Mouse (Mus musculus): ENCODE measurements around the gene Pigk. TPM values are rescaled to one million over a fixed set of nuclear protein-coding genes. Genes with fewer than 3 reads are reported as not detected.
A peak's percentile ranks its signal among the peaks of the same experiment; 100 is the strongest.

Gene Pigk
- polyA plus RNA-seq, 1 experiment from 2014 or later: 41.5 TPM

DNA sequence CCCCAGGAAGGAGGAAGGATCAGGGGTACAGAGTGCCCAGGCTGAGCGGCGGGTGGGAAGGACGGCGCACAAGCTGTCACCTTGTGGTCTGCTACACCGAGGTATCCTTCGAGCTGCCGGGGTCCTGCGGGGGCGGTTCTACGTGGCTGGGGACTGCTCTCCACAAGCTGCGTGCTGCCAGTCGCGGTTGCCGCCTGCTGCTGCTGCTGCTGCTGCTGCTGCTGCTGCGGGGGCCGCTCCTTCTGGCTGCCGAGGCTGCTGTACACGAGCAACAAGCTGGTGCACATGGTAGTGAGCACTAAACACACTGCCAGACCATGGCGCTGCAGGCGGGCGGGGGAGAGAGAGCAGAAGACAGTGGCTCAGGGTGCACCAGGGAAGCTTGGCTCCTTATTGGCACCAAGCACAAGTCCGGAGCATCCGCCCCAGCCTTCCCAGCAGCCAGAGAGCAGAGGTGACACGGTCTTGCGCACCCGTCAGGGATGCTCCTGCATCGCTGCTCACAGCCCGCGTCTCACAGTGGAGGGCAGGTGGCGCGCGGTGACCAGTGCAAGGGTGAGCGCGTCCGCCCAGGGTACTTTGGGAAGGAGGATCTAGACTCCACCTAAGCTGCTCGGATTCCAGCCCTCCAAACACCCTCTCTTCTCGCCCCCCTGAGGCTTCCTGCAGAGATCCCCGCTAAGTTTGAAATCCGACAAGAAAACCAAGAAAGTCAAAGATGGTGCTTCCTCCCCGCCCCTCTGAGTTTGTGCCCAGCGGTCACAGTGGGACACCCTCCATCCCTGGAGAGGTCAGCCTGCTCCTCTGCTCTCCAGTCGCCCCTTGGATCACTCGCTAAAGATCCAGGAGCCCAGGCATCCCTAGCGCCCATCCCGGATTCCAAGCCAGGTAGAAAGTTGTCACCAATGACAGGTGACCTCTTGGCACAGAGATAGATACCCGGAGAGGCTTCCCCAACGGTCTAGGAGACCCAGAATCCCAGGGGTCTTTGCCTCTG lies 267.4 kb downstream of the Pigk start:
- WGBS: 1% methylated on average over 47 of the region's 47 CpGs

DNA sequence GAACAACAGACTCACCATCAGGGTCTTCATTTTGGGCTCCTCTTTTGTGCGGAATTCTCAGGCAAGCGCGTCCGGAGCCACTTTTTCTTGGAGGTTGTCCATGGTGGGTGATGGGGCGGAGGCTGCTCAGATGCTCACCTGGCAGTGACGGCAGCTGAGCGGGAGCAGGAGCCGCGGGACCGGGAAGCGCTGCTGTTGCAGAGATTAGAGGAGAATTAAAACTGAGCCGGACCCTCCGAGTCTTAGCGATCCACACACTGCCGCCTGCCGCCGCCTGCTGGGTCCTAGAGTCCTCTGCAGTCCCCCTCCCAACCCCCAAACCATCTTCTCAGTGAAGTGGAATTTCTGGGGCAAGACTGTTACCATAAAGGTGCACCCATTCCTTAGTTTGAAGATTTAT lies 268.1 kb downstream of the Pigk start, which contains the start of gene St6galnac5:
Gene St6galnac5, minus strand, starts transcription at position 259 of the 400 bp plus-strand sequence.
- H3K4me2 ChIP-seq (replicated peaks): peak within 1 kb of the TSS; percentile 97
- peak within 1 kb of the TSS; percentile 59 for H3K4me3 ChIP-seq
- peak; percentile 59; the same call in 1 of the 2 replicates for ATAC-seq (ENCODE audit: low FRiP score, low read depth)
- H3K36me3 ChIP-seq: no peaks in the 10 kb centered on the region
- WGBS: 1% methylated on average over 17 of the region's 17 CpGs
- H3K9ac ChIP-seq (replicated peaks): peak within 1 kb of the TSS; percentile 56
- no peak within 1 kb of the TSS for H3K27ac ChIP-seq (replicated peaks)
- peaks cover 18% of the 10 kb centered on the region for H3K4me1 ChIP-seq
- H3K27me3 ChIP-seq: peaks cover 30% of the 10 kb centered on the region
- no peaks in the 10 kb centered on the region for H3K9me3 ChIP-seq

More for the DNA sequence above, 267.4 kb downstream of the Pigk start:
- H3K27me3 ChIP-seq: peaks cover 30% of the 10 kb centered on the region
- H3K9me3 ChIP-seq: no peaks in the 10 kb centered on the region
- ATAC-seq (ENCODE audit: low FRiP score, low read depth): peak; percentile 75
- no peaks in the 10 kb centered on the region for H3K36me3 ChIP-seq
- peak overlapping the region; percentile 56 for H3K9ac ChIP-seq (replicated peaks)
- H3K4me1 ChIP-seq: peaks cover 18% of the 10 kb centered on the region
- peak overlapping the region; percentile 97 for H3K4me2 ChIP-seq (replicated peaks)
- H3K4me3 ChIP-seq: peak overlapping the region; percentile 59
- H3K27ac ChIP-seq (replicated peaks): no peak overlapping the region

DNA sequence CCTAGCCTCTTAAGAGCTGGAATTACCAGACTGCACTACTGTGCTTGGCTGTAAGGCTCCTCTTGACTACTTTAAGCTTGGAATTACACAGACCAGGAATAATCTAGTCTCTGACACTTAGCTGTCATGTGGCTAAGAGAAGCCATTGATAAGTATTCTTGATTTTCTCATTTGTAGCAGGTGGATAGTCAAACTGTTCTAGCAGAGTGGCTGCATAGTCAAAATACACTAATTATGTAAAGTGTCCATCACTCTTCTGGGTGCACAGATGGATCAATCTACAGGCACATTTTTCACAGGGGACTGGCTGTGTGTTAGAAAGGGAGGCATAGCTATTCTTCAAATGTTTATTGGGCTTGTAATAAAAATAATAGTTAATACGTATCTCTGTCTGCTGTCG lies 276.9 kb downstream of the Pigk start:
- Histone ChIP-seq H3K9ac (replicated peaks) (no peak overlapping the region), H3K27ac (replicated peaks) (no peak overlapping the region), H3K27me3 (no peaks in the 10 kb centered on the region), H3K4me2 (replicated peaks) (no peak overlapping the region), H3K4me1 (no peaks in the 10 kb centered on the region), H3K36me3 (no peaks in the 10 kb centered on the region), H3K4me3 (no peak overlapping the region), H3K9me3 (no peaks in the 10 kb centered on the region)
- WGBS: 89% methylated on average over 2 of the region's 2 CpGs
- no peak for ATAC-seq (ENCODE audit: low FRiP score, low read depth)

DNA sequence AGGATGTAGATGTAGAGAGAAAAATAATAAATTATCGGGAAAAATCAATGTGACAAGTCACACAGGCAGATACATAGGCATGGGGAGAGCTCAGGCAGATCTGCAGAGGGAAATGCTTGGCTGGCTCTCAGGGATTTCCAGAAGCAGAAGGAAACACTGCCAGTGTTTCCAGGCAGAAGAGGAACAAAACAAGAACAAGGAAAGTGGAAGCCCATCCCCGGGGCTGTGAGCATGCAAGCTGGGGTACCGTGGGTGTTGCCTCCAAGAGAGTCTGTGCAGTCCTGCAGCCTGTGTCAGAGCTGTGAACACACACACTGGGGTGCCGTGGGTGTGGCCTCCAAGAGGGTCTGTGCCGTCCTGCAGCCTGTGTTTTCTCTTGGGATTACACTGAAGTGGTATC lies 279.7 kb downstream of the Pigk start:
- H3K9ac ChIP-seq (replicated peaks): no peak overlapping the region
- no peaks in the 10 kb centered on the region for H3K27me3 ChIP-seq
- no peak for ATAC-seq (ENCODE audit: low FRiP score, low read depth)
- H3K4me3 ChIP-seq: no peak overlapping the region
- H3K27ac ChIP-seq (replicated peaks): no peak overlapping the region
- H3K9me3 ChIP-seq: no peaks in the 10 kb centered on the region
- 69% methylated on average over 5 of the region's 5 CpGs for WGBS
- H3K36me3 ChIP-seq: no peaks in the 10 kb centered on the region
- no peak overlapping the region for H3K4me2 ChIP-seq (replicated peaks)
- H3K4me1 ChIP-seq: 0 out of 2 replicates have a peak, but pooled peaks cover 1% of the 10 kb centered on the region

DNA sequence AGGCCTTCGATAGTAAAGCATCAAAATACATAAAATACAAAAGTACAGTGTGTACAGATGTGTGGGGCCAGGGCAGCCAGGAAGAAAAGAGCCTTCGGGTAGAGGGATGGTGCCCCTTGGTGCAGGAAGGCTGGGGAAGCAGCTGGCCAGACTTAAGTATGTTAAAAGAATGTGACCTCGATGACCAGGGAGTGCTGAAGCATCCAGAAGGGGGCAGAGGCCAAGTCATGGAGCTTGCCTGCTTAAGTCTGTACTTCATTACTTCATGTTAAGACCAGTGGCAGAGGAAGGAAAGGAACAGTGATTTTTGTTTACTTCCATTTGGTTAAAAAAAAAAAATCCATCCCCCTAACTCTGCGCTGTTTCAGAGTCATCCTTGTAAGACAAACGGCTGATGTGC lies 284.2 kb downstream of the Pigk start:
- peaks cover 4% of the 10 kb centered on the region; the same call in 1 of the 2 replicates for H3K4me1 ChIP-seq
- H3K36me3 ChIP-seq: no peaks in the 10 kb centered on the region
- no peak for ATAC-seq (ENCODE audit: low FRiP score, low read depth)
- H3K27me3 ChIP-seq: no peaks in the 10 kb centered on the region
- WGBS: 43% methylated on average over 5 of the region's 5 CpGs
- H3K4me2 ChIP-seq (replicated peaks): no peak overlapping the region
- H3K9me3 ChIP-seq: no peaks in the 10 kb centered on the region
- H3K27ac ChIP-seq (replicated peaks): no peak overlapping the region
- H3K4me3 ChIP-seq: no peak overlapping the region
- no peak overlapping the region for H3K9ac ChIP-seq (replicated peaks)

DNA sequence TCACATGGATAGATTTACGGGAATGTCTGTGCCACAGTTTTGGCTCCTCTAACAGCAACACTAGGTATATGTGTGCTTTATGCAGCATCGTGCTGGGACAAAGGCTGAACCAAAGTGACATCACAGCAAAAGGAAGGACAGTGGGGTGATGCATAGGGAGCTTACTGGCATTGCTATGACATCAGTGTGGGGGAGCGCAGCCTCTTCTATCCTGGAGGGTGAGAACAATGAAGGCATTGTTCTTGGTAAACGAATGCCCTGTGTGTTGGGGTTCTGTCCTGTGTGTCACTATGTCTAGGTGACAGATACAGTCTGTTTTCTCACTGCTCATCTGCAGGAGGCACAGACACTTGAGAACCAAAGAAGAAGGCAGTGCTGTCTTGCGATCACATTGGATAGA lies 285.0 kb downstream of the Pigk start:
- no peak overlapping the region for H3K4me2 ChIP-seq (replicated peaks)
- no peaks in the 10 kb centered on the region for H3K9me3 ChIP-seq
- WGBS: 62% methylated on average over 5 of the region's 5 CpGs
- no peak overlapping the region for H3K4me3 ChIP-seq
- H3K4me1 ChIP-seq: peaks cover 4% of the 10 kb centered on the region; the same call in 1 of the 2 replicates
- peak; percentile 23; the same call in 1 of the 2 replicates for ATAC-seq (ENCODE audit: low FRiP score, low read depth)
- H3K27me3 ChIP-seq: no peaks in the 10 kb centered on the region
- no peak overlapping the region for H3K9ac ChIP-seq (replicated peaks)
- H3K36me3 ChIP-seq: no peaks in the 10 kb centered on the region
- no peak overlapping the region for H3K27ac ChIP-seq (replicated peaks)

DNA sequence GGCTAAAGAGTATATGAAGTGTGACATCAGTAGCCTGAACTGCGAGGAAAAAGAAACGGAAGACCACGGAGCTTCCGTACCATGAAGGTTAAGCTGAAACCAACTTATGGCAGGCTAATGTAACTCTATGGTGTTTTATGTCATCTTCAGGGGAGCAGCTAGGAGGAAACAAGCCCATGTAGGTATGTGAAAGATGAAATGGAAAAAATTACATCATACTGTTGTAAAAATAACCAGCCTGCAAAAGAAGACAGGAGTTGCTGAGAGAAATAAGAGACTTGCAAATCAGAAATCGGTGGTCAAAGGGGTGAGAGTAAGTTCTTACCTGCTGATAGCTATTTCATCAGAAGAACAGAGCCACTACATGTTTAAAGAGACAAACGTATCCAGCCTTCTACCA lies 293.0 kb downstream of the Pigk start:
- 87% methylated on average over 6 of the region's 6 CpGs for WGBS
- Histone ChIP-seq H3K4me3 (no peak overlapping the region), H3K9me3 (no peaks in the 10 kb centered on the region), H3K9ac (replicated peaks) (no peak overlapping the region), H3K36me3 (no peaks in the 10 kb centered on the region), H3K4me1 (peaks cover 4% of the 10 kb centered on the region; the same call in 1 of the 2 replicates), H3K4me2 (replicated peaks) (no peak overlapping the region), H3K27ac (replicated peaks) (no peak overlapping the region), H3K27me3 (no peaks in the 10 kb centered on the region)
- no peak for ATAC-seq (ENCODE audit: low FRiP score, low read depth)

- ATAC-seq (ENCODE audit: low FRiP score, low read depth): no peak
- no peaks in the 10 kb centered on the region for H3K36me3 ChIP-seq
- no peak overlapping the region for H3K27ac ChIP-seq (replicated peaks)
- no peak overlapping the region for H3K4me3 ChIP-seq
- WGBS: 77% methylated on average over 8 of the region's 8 CpGs
- no peak overlapping the region for H3K9ac ChIP-seq (replicated peaks)
- H3K9me3 ChIP-seq: no peaks in the 10 kb centered on the region
- no peaks in the 10 kb centered on the region for H3K4me1 ChIP-seq
- H3K27me3 ChIP-seq: 0 out of 2 replicates have a peak, but pooled peaks cover 3% of the 10 kb centered on the region
- H3K4me2 ChIP-seq (replicated peaks): no peak overlapping the region
Observed at GRCm38 (mm10) chr3:153016355-153016754, 302.5 kb downstream of the Pigk start.

DNA sequence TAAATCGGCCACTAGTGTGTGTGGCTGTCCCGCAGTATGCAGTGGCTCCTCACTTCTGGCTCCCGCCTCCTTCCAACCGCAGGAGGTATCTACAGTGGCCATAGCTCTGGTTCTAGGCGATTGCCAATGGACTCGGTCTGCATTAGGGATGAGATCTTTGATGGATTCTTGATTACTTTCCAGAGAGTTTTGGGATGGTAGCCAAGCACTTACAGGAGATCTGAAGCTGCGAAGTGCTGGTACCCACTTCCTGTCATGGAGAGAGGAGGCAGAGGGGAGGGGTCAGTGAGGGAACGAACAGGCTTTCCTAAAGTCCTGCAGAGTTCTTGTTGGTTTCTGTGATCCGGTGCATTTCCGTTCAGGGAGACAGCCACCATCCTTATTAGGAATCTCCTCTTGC lies 304.2 kb downstream of the Pigk start:
- Histone ChIP-seq H3K4me3 (no peak overlapping the region), H3K9me3 (no peaks in the 10 kb centered on the region), H3K27me3 (0 out of 2 replicates have a peak, but pooled peaks cover 3% of the 10 kb centered on the region), H3K9ac (replicated peaks) (no peak overlapping the region), H3K27ac (replicated peaks) (no peak overlapping the region), H3K4me2 (replicated peaks) (no peak overlapping the region), H3K4me1 (no peaks in the 10 kb centered on the region), H3K36me3 (no peaks in the 10 kb centered on the region)
- 82% methylated on average over 10 of the region's 10 CpGs for WGBS
- ATAC-seq (ENCODE audit: low FRiP score, low read depth): no peak

- H3K9ac ChIP-seq (replicated peaks): no peak overlapping the region
- no peaks in the 10 kb centered on the region for H3K4me1 ChIP-seq
- no peak overlapping the region for H3K4me3 ChIP-seq
- 0 out of 2 replicates have a peak, but pooled peaks cover 3% of the 10 kb centered on the region for H3K27me3 ChIP-seq
- H3K36me3 ChIP-seq: no peaks in the 10 kb centered on the region
- ATAC-seq (ENCODE audit: low FRiP score, low read depth): no peak
- no peak overlapping the region for H3K27ac ChIP-seq (replicated peaks)
- H3K4me2 ChIP-seq (replicated peaks): no peak overlapping the region
- 90% methylated on average over 11 of the region's 11 CpGs for WGBS
- H3K9me3 ChIP-seq: no peaks in the 10 kb centered on the region
Observed at GRCm38 (mm10) chr3:153024016-153024415, 310.1 kb downstream of the Pigk start.
